In the genomic region with DNA sequence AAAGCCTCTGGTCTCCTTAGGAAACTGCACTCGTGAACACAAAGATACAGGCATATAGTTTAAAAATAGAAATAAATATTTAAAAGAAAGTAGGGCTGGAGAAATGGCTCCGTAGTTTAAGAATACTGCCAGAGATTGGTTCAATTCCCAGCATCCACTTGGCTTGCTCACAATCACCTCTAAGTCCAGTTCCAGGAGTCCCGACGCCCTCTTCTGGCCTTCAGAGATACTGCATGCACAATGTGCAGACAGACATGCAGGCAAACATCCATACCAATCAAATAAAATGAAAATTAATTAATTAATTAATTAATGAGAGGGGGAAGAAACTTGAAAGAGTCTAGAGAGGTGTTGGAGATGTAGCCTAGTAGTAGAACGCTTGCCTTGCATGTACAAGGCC, we compare ENCODE assay signal across 9 mouse cellular contexts.
DNase-seq lines count a peak whose midpoint lies in the region; ATAC-seq and TF ChIP-seq lines count a peak whose summit lies in the region.
"Had no signal": no experiment of that assay in that cellular context is flagged by ENCODE, and none has a peak within 500 bp of the region (broad histone marks: within the 10 kb centered on the region; RNA-seq: fewer than 3 reads in every experiment).

No protein-coding gene starts in this region.

- no peak for TF ChIP-seq POLR2A in brain, embryonic 14.5 days (IDR thresholded peaks at IDR 0.05; ENCODE audit: borderline replicate concordance, extremely low read depth, insufficient read depth, insufficient read length, poor library complexity, severe bottlenecking)

- H3K27me3 ChIP-seq in lung, embryonic 15.5 days: no peaks in the 10 kb centered on the region
- peaks cover 4% of the 10 kb centered on the region; the same call in 1 of the 2 replicates for H3K27me3 ChIP-seq in midbrain, postnatal 0 days (ENCODE audit: insufficient read depth, low read length)

- H3K9me3 ChIP-seq in lung, embryonic 15.5 days: no peaks in the 10 kb centered on the region
- H3K9me3 ChIP-seq in midbrain, postnatal 0 days (ENCODE audit: low read length): no peaks in the 10 kb centered on the region

- 39% methylated on average over 5 of the region's 5 CpGs for WGBS in lung, embryonic 15.5 days
- 40% methylated on average over 5 of the region's 5 CpGs for WGBS in midbrain, postnatal 0 days

- no peak for ATAC-seq in lung, embryonic 15.5 days (ENCODE audit: borderline replicate concordance, extremely low read depth, low FRiP score, low TSS enrichment)
- no peak for ATAC-seq in midbrain, postnatal 0 days (ENCODE audit: low FRiP score)
- ATAC-seq in activated CD4-positive, CD25-positive, alpha-beta regulatory T cell, adult 4 months: no peak

- no peaks in the 10 kb centered on the region for H3K36me3 ChIP-seq in lung, embryonic 15.5 days
- no peaks in the 10 kb centered on the region for H3K36me3 ChIP-seq in midbrain, postnatal 0 days (ENCODE audit: insufficient read depth, low read length)

- no peak for DNase-seq in gastrocnemius, adult 2 months
- no peak for DNase-seq in gastrocnemius, adult 18-20 months (ENCODE audit: low spot score)
- no peak for DNase-seq in lung, postnatal 10 days
- DNase-seq in brain, embryonic 14.5 days (ENCODE audit: low read depth): peak; percentile 70
- DNase-seq in midbrain, postnatal 0 days (ENCODE audit: low spot score): peak; percentile 52
- no peak for DNase-seq in cerebellum, postnatal 36 days
- DNase-seq: right cerebral cortex, postnatal 14 days had no signal

- no peak overlapping the region for H3K27ac ChIP-seq in gastrocnemius, adult 2 months
- H3K27ac ChIP-seq in lung, embryonic 15.5 days: peak overlapping the region; percentile 95; the same call in 1 of the 2 replicates
- no peak overlapping the region for H3K27ac ChIP-seq in midbrain, postnatal 0 days (ENCODE audit: low read depth, low read length)

- TF ChIP-seq CTCF in gastrocnemius, adult 2 months (IDR thresholded peaks at IDR 0.05): peak; percentile 45
- TF ChIP-seq CTCF in brain, embryonic 14.5 days (IDR thresholded peaks at IDR 0.05; ENCODE audit: borderline replicate concordance, extremely low read depth, insufficient read depth, insufficient read length): peak; percentile 68; the same call in 1 of the 2 replicates
- TF ChIP-seq CTCF in midbrain, postnatal 0 days (IDR thresholded peaks at IDR 0.05): peak; percentile 74

- H3K9ac ChIP-seq in lung, embryonic 15.5 days: no peak overlapping the region
- no peak overlapping the region for H3K9ac ChIP-seq in midbrain, postnatal 0 days (replicated peaks; ENCODE audit: low read length, poor library complexity, severe bottlenecking)

- peaks cover 3% of the 10 kb centered on the region; the same call in 1 of the 2 replicates for H3K4me1 ChIP-seq in lung, embryonic 15.5 days
- no peaks in the 10 kb centered on the region; the same call in 1 of the 2 replicates for H3K4me1 ChIP-seq in midbrain, postnatal 0 days (ENCODE audit: insufficient read depth, low read length)

- peak overlapping the region; percentile 72; the same call in 1 of the 2 replicates for H3K4me2 ChIP-seq in lung, embryonic 15.5 days
- H3K4me2 ChIP-seq in midbrain, postnatal 0 days (ENCODE audit: low read depth, low read length, poor library complexity, severe bottlenecking): no peak overlapping the region

- H3K4me3 ChIP-seq in gastrocnemius, adult 2 months: no peak overlapping the region
- H3K4me3 ChIP-seq in lung, embryonic 15.5 days: no peak overlapping the region
- no peak overlapping the region for H3K4me3 ChIP-seq in midbrain, postnatal 0 days (ENCODE audit: low read depth, low read length)

- intact Hi-C loops in gastrocnemius, adult 2 months (cut with DNase I): no loop called here

Comparison
In these comparisons a context has a peak if more than half of its experiments do, and no peak if none do; other contexts are left out.
1. DNase-seq: peak in brain, embryonic 14.5 days (single experiment) and midbrain, postnatal 0 days (single experiment); none in gastrocnemius, adult 2 months (single experiment), gastrocnemius, adult 18-20 months (single experiment), lung, postnatal 10 days (single experiment) and cerebellum, postnatal 36 days (0 of 2).
2. Peak in every context shown above with its lines, with median percentiles within 50 percentile points of each other: CTCF ChIP-seq.